Mouse (Mus musculus): ENCODE measurements around the gene Syn2. TPM values are rescaled to one million over a fixed set of nuclear protein-coding genes. Genes with fewer than 3 reads are reported as not detected.

Syn2 gene
- polyA plus RNA-seq, 1 experiment from 2014 or later, result 18.3 TPM

GRCm38 (mm10) chr6:115181094-115181493, 46.4 kb downstream of the Syn2 start:
- ATAC-seq, result no peak
- WGBS, result 78% methylated on average over 2 of the region's 2 CpGs
- H3K9me3 ChIP-seq (replicated peaks), result no peaks in the 10 kb centered on the region
- H3K4me1 ChIP-seq, result peaks cover 3% of the 10 kb centered on the region; the same call in 1 of the 2 replicates
- no peak overlapping the region for H3K27ac ChIP-seq
- H3K9ac ChIP-seq, result no peak overlapping the region
- no peaks in the 10 kb centered on the region for H3K27me3 ChIP-seq
- no peak overlapping the region for H3K4me2 ChIP-seq
- no peaks in the 10 kb centered on the region for H3K36me3 ChIP-seq (ENCODE audit: poor library complexity, severe bottlenecking)
- no peak overlapping the region for H3K4me3 ChIP-seq

- 83% methylated on average over 7 of the region's 7 CpGs for WGBS
- H3K4me1 ChIP-seq, result no peaks in the 10 kb centered on the region
- H3K4me3 ChIP-seq, result no peak overlapping the region
- no peaks in the 10 kb centered on the region for H3K36me3 ChIP-seq (ENCODE audit: poor library complexity, severe bottlenecking)
- H3K27me3 ChIP-seq, result no peaks in the 10 kb centered on the region
- ATAC-seq, result no peak
- H3K9ac ChIP-seq, result no peak overlapping the region
- H3K4me2 ChIP-seq, result no peak overlapping the region
- H3K9me3 ChIP-seq (replicated peaks), result no peaks in the 10 kb centered on the region
- no peak overlapping the region for H3K27ac ChIP-seq
These were observed 56.4 kb downstream of the Syn2 start for GRCm38 (mm10) chr6:115191111-115191510.

- H3K4me3 ChIP-seq, result no peak overlapping the region
- no peaks in the 10 kb centered on the region for H3K4me1 ChIP-seq
- H3K27me3 ChIP-seq, result no peaks in the 10 kb centered on the region
- H3K9me3 ChIP-seq (replicated peaks), result no peaks in the 10 kb centered on the region
- no peak overlapping the region for H3K9ac ChIP-seq
- no peaks in the 10 kb centered on the region for H3K36me3 ChIP-seq (ENCODE audit: poor library complexity, severe bottlenecking)
- H3K4me2 ChIP-seq, result no peak overlapping the region
- 90% methylated on average over 3 of the region's 3 CpGs for WGBS
- no peak for ATAC-seq
- H3K27ac ChIP-seq, result no peak overlapping the region
These were observed 66.1 kb downstream of the Syn2 start for GRCm38 (mm10) chr6:115200753-115201152.

- Histone ChIP-seq H3K4me2 (no peak overlapping the region), H3K4me3 (no peak overlapping the region), H3K36me3 (ENCODE audit: poor library complexity, severe bottlenecking) (no peaks in the 10 kb centered on the region), H3K4me1 (no peaks in the 10 kb centered on the region), H3K9ac (no peak overlapping the region), H3K9me3 (replicated peaks) (no peaks in the 10 kb centered on the region), H3K27me3 (no peaks in the 10 kb centered on the region), H3K27ac (no peak overlapping the region)
- ATAC-seq, result no peak
- 71% methylated on average over 3 of the region's 3 CpGs for WGBS
These were observed 68.3 kb downstream of the Syn2 start for GRCm38 (mm10) chr6:115203029-115203428.

- no peak overlapping the region for H3K9ac ChIP-seq
- no peaks in the 10 kb centered on the region for H3K9me3 ChIP-seq (replicated peaks)
- H3K27me3 ChIP-seq, result no peaks in the 10 kb centered on the region
- 85% methylated on average over 2 of the region's 2 CpGs for WGBS
- H3K4me3 ChIP-seq, result no peak overlapping the region
- no peaks in the 10 kb centered on the region for H3K36me3 ChIP-seq (ENCODE audit: poor library complexity, severe bottlenecking)
- no peak for ATAC-seq
- no peaks in the 10 kb centered on the region for H3K4me1 ChIP-seq
- no peak overlapping the region for H3K4me2 ChIP-seq
- no peak overlapping the region for H3K27ac ChIP-seq
These were observed 75.5 kb downstream of the Syn2 start for GRCm38 (mm10) chr6:115210187-115210586.

GRCm38 (mm10) chr6:115210820-115211219, 76.1 kb downstream of the Syn2 start:
- Histone ChIP-seq H3K4me3 (no peak overlapping the region), H3K27me3 (no peaks in the 10 kb centered on the region), H3K9me3 (replicated peaks) (no peaks in the 10 kb centered on the region), H3K9ac (no peak overlapping the region), H3K4me1 (no peaks in the 10 kb centered on the region), H3K4me2 (no peak overlapping the region), H3K36me3 (ENCODE audit: poor library complexity, severe bottlenecking) (no peaks in the 10 kb centered on the region), H3K27ac (no peak overlapping the region)
- no peak for ATAC-seq
- WGBS, result 93% methylated on average over 3 of the region's 3 CpGs

GRCm38 (mm10) chr6:115212132-115212903, 77.6 kb downstream of the Syn2 start:
- H3K4me2 ChIP-seq, result no peak overlapping the region
- H3K36me3 ChIP-seq (ENCODE audit: poor library complexity, severe bottlenecking), result no peaks in the 10 kb centered on the region
- no peak overlapping the region for H3K27ac ChIP-seq
- H3K27me3 ChIP-seq, result no peaks in the 10 kb centered on the region
- H3K4me3 ChIP-seq, result no peak overlapping the region
- H3K9ac ChIP-seq, result no peak overlapping the region
- ATAC-seq, result no peak
- WGBS, result 76% methylated on average over 5 of the region's 5 CpGs
- H3K9me3 ChIP-seq (replicated peaks), result no peaks in the 10 kb centered on the region
- H3K4me1 ChIP-seq, result no peaks in the 10 kb centered on the region

GRCm38 (mm10) chr6:115213129-115213528, 78.4 kb downstream of the Syn2 start:
- Histone ChIP-seq H3K4me1 (no peaks in the 10 kb centered on the region), H3K9ac (no peak overlapping the region), H3K4me3 (no peak overlapping the region), H3K4me2 (no peak overlapping the region), H3K9me3 (replicated peaks) (no peaks in the 10 kb centered on the region), H3K27me3 (no peaks in the 10 kb centered on the region), H3K27ac (no peak overlapping the region), H3K36me3 (ENCODE audit: poor library complexity, severe bottlenecking) (no peaks in the 10 kb centered on the region)
- WGBS, result 62% methylated on average over 5 of the region's 5 CpGs
- no peak for ATAC-seq

- Histone ChIP-seq H3K27ac (no peak overlapping the region), H3K4me3 (no peak overlapping the region), H3K4me1 (no peaks in the 10 kb centered on the region), H3K9me3 (replicated peaks) (no peaks in the 10 kb centered on the region), H3K27me3 (no peaks in the 10 kb centered on the region), H3K36me3 (ENCODE audit: poor library complexity, severe bottlenecking) (no peaks in the 10 kb centered on the region), H3K9ac (no peak overlapping the region), H3K4me2 (no peak overlapping the region)
- WGBS, result 80% methylated on average over 8 of the region's 8 CpGs
- no peak for ATAC-seq
These were observed 86.5 kb downstream of the Syn2 start for GRCm38 (mm10) chr6:115221215-115221641.

GRCm38 (mm10) chr6:115225519-115225918, 90.8 kb downstream of the Syn2 start:
- no peak overlapping the region for H3K4me2 ChIP-seq
- H3K27ac ChIP-seq, result no peak overlapping the region
- H3K4me3 ChIP-seq, result no peak overlapping the region
- H3K9ac ChIP-seq, result no peak overlapping the region
- peak; percentile 43; the same call in 1 of the 2 replicates for ATAC-seq
- H3K36me3 ChIP-seq (ENCODE audit: poor library complexity, severe bottlenecking), result no peaks in the 10 kb centered on the region
- 42% methylated on average over 3 of the region's 3 CpGs for WGBS
- H3K4me1 ChIP-seq, result no peaks in the 10 kb centered on the region
- H3K9me3 ChIP-seq (replicated peaks), result no peaks in the 10 kb centered on the region
- H3K27me3 ChIP-seq, result no peaks in the 10 kb centered on the region

GRCm38 (mm10) chr6:115227043-115227442, 92.3 kb downstream of the Syn2 start, which contains the start of gene Gm17482:
Gm17482 (plus strand) TSS chr6:115227343.
- H3K4me3 ChIP-seq, result no peak within 1 kb of the TSS
- 65% methylated on average over 4 of the region's 4 CpGs for WGBS
- no peaks in the 10 kb centered on the region for H3K27me3 ChIP-seq
- H3K27ac ChIP-seq, result no peak within 1 kb of the TSS
- no peaks in the 10 kb centered on the region for H3K36me3 ChIP-seq (ENCODE audit: poor library complexity, severe bottlenecking)
- no peaks in the 10 kb centered on the region for H3K9me3 ChIP-seq (replicated peaks)
- no peaks in the 10 kb centered on the region for H3K4me1 ChIP-seq
- H3K9ac ChIP-seq, result no peak within 1 kb of the TSS
- no peak within 1 kb of the TSS for H3K4me2 ChIP-seq
- ATAC-seq, result no peak

GRCm38 (mm10) chr6:115227529-115227928, 92.8 kb downstream of the Syn2 start:
- ATAC-seq, result peak; percentile 81

GRCm38 (mm10) chr6:115230557-115230956, 95.9 kb downstream of the Syn2 start:
- H3K36me3 ChIP-seq (ENCODE audit: poor library complexity, severe bottlenecking), result no peaks in the 10 kb centered on the region
- H3K4me1 ChIP-seq, result no peaks in the 10 kb centered on the region
- no peak overlapping the region for H3K4me2 ChIP-seq
- H3K27me3 ChIP-seq, result no peaks in the 10 kb centered on the region
- H3K9me3 ChIP-seq (replicated peaks), result no peaks in the 10 kb centered on the region
- H3K4me3 ChIP-seq, result no peak overlapping the region
- 75% methylated on average over 3 of the region's 3 CpGs for WGBS
- no peak overlapping the region for H3K9ac ChIP-seq
- ATAC-seq, result no peak
- H3K27ac ChIP-seq, result no peak overlapping the region

More at GRCm38 (mm10) chr6:115227529-115227928, 92.8 kb downstream of the Syn2 start:
- no peaks in the 10 kb centered on the region for H3K36me3 ChIP-seq (ENCODE audit: poor library complexity, severe bottlenecking)
- no peak overlapping the region for H3K27ac ChIP-seq
- no peaks in the 10 kb centered on the region for H3K27me3 ChIP-seq
- WGBS, result 9% methylated on average over 2 of the region's 2 CpGs
- no peaks in the 10 kb centered on the region for H3K4me1 ChIP-seq
- H3K4me3 ChIP-seq, result no peak overlapping the region
- no peak overlapping the region for H3K9ac ChIP-seq
- H3K4me2 ChIP-seq, result no peak overlapping the region
- H3K9me3 ChIP-seq (replicated peaks), result no peaks in the 10 kb centered on the region
